Mouse (Mus musculus) neutrophil, adult 65 days (primary cell): ENCODE measurements around the gene Zdhhc16. TPM values are rescaled to one million over a fixed set of nuclear protein-coding genes. Genes with fewer than 3 reads are reported as not detected.

ENCODE experiments used
- total RNA-seq: library from RNA; stranded (reverse); gene quantifications from 2 replicates; pipeline ENCODE4 v1.2.4, GENCODE M21; 2023

Gene Zdhhc16
- total RNA-seq = 24.5 and 33.2 TPM in 2 replicates

GRCm38 (mm10) chr19:41933179-41934086 is at the start of gene Zdhhc16, which contains the start of gene Exosc1:
Gene Zdhhc16, plus strand, starts transcription at chr19:41933480.
Gene Exosc1, minus strand, starts transcription at chr19:41933423.

GRCm38 (mm10) chr19:41895460-41896318 is 37.6 kb upstream of the Zdhhc16 start, which contains the start of gene Rrp12:
Gene Rrp12, minus strand, starts transcription at chr19:41896173.

GRCm38 (mm10) chr19:41911178-41912073 is 21.9 kb upstream of the Zdhhc16 start, which contains the start of gene Pgam1:
Gene Pgam1, plus strand, starts transcription at chr19:41911923.

GRCm38 (mm10) chr19:41980819-41981594 is 47.7 kb downstream of the Zdhhc16 start, which contains the start of gene Mms19:
Gene Mms19, minus strand, starts transcription at chr19:41981157.

GRCm38 (mm10) chr19:41981595-41981927 is 48.3 kb downstream of the Zdhhc16 start, which contains the start of gene Ubtd1:
Gene Ubtd1, plus strand, starts transcription at chr19:41981763.

Other genes starting within 250 kb of the Zdhhc16 start
- 0.23 and 0.98 TPM in 2 replicates for gene Slit1, start 189.8 kb upstream of the Zdhhc16 start, total RNA-seq
- gene Arhgap19, start 131.4 kb upstream of the Zdhhc16 start, total RNA-seq = 55.0 and 62.0 TPM in 2 replicates
- gene Frat1, start 103.5 kb upstream of the Zdhhc16 start, total RNA-seq = 37.2 and 42.7 TPM in 2 replicates
- gene Frat2, start 85.3 kb upstream of the Zdhhc16 start, total RNA-seq = 62.4 and 80.8 TPM in 2 replicates
- 33.1 and 42.2 TPM in 2 replicates for gene Rrp12, start 37.3 kb upstream of the Zdhhc16 start, total RNA-seq
- 332 and 338 TPM in 2 replicates for gene Pgam1, start 21.6 kb upstream of the Zdhhc16 start, total RNA-seq
- gene Exosc1, start 57 bp upstream of the Zdhhc16 start, total RNA-seq = 9.9 and 13.9 TPM in 2 replicates
- gene Mms19, start 47.7 kb downstream of the Zdhhc16 start, total RNA-seq = 28.7 and 54.6 TPM in 2 replicates
- 34.6 and 35.8 TPM in 2 replicates for gene Ubtd1, start 48.3 kb downstream of the Zdhhc16 start, total RNA-seq
- not detected in 2 replicates for gene Ankrd2, start 102.5 kb downstream of the Zdhhc16 start, total RNA-seq
- not detected in 2 replicates for gene Hoga1, start 112.1 kb downstream of the Zdhhc16 start, total RNA-seq
- gene 4933411K16Rik, start 118.8 kb downstream of the Zdhhc16 start, total RNA-seq = not detected in 2 replicates
- not detected in 2 replicates for gene Morn4, start 152.9 kb downstream of the Zdhhc16 start, total RNA-seq
- 46.1 and 62.7 TPM in 2 replicates for gene Pi4k2a, start 157.0 kb downstream of the Zdhhc16 start, total RNA-seq
- 0.47 and 2.0 TPM in 2 replicates for gene Avpi1, start 195.6 kb downstream of the Zdhhc16 start, total RNA-seq
- 13.1 and 14.7 TPM in 2 replicates for gene Marveld1, start 213.9 kb downstream of the Zdhhc16 start, total RNA-seq
- gene Zfyve27, start 230.5 kb downstream of the Zdhhc16 start, total RNA-seq = 83.0 and 144 TPM in 2 replicates